Mouse (Mus musculus): ENCODE results near the gene Inca1.

DNA sequence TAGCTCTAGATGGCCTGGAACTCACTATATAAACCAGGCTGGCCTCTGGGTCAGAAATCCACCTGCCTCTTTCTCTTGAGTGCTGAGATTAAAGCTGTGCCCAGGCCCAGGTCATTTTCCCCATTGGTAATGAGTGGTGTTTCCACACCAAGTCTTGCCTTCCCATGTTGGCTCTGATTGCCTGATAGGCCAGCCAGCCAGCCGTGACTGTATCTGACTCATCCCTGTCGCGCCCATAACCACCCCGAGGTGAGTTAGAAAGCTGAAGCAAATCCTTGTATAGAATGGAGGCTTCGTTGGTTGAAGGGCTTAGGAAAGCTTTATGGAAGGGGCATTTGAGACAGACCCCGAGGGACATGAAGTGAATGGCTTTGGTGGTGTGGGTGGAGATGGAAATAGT is 15.9 kb upstream of the Inca1 start:
- TF ChIP-seq CTCF (IDR thresholded peaks at IDR 0.05; ENCODE audit: borderline replicate concordance, insufficient read depth, low read length) (no peak), POLR2A (IDR thresholded peaks at IDR 0.05; ENCODE audit: low read depth, low read length) (no peak)
